Mouse (Mus musculus) cerebellum, adult 2 months (tissue): ENCODE results near the gene Wdr5b. TPM values are rescaled to one million over a fixed set of nuclear protein-coding genes. Genes with fewer than 3 reads are reported as not detected.
A peak's percentile ranks its signal among the peaks of the same experiment; 100 is the strongest.
"Not testable (repeated sequence)": the region's sequence is repeated elsewhere in the genome, so short reads cannot be mapped to it uniquely, and the experiment has no call there.

Source experiments
- DNase-seq, 2 experiments: peaks; one replicate each; pipeline ENCODE4 v3.0.0; 2021
- H3K27ac ChIP-seq: fragments of 200-500 bp; 2 replicates; pipeline ENCODE4 v1.5.1; 2012; ENCODE audit warnings: low read length, control low read depth, inconsistent platforms; ENCODE audit not compliant: insufficient read depth
- H3K27me3 ChIP-seq: fragments of 200-500 bp; 2 replicates; pipeline ENCODE4 v1.6.1; 2012; ENCODE audit warnings: inconsistent platforms, mild to moderate bottlenecking, low read length, moderate library complexity; ENCODE audit not compliant: control insufficient read depth, insufficient read depth
- H3K4me1 ChIP-seq: fragments of 200-500 bp; 2 replicates; pipeline ENCODE4 v1.6.1; 2011; ENCODE audit warnings: low read length; ENCODE audit not compliant: control insufficient read depth, insufficient read depth
- H3K4me3 ChIP-seq: fragments of 200-500 bp; replicated peaks from 2 replicates; pipeline ENCODE3; 2011; ENCODE audit warnings: mild to moderate bottlenecking, low read depth, low read length, control low read depth; ENCODE audit not compliant: insufficient read depth
- CTCF ChIP-seq: fragments of 200-500 bp; IDR thresholded peaks from 2 replicates; pipeline ENCODE4 v1.5.1; 2011; ENCODE audit warnings: low read depth, mild to moderate bottlenecking, control low read depth, low read length, moderate library complexity, borderline replicate concordance; ENCODE audit not compliant: insufficient read depth
- POLR2A ChIP-seq: fragments of 200-500 bp; IDR thresholded peaks from 2 replicates; pipeline ENCODE4 v1.6.1; 2011; ENCODE audit warnings: low read length, control low read depth, borderline replicate concordance; ENCODE audit not compliant: insufficient read depth
- WGBS: fragments of 180-500 bp; shearing (Covaris S2); methylation state at CpG from one replicate; pipeline ENCODE4 v1.1.7; 2018; 5-methylcytosine and 5-hydroxymethylcytosine counted together
- polyA plus RNA-seq: library from polyadenylated mRNA; depleted of rRNA; stranded (reverse); fragments of >200 nt; gene quantifications from 2 replicates; pipeline ENCODE4 v1.2.3, GENCODE M21; 2012; rRNA removed

Wdr5b gene
- polyA plus RNA-seq, result 5.1 and 6.4 TPM in 2 replicates

DNA sequence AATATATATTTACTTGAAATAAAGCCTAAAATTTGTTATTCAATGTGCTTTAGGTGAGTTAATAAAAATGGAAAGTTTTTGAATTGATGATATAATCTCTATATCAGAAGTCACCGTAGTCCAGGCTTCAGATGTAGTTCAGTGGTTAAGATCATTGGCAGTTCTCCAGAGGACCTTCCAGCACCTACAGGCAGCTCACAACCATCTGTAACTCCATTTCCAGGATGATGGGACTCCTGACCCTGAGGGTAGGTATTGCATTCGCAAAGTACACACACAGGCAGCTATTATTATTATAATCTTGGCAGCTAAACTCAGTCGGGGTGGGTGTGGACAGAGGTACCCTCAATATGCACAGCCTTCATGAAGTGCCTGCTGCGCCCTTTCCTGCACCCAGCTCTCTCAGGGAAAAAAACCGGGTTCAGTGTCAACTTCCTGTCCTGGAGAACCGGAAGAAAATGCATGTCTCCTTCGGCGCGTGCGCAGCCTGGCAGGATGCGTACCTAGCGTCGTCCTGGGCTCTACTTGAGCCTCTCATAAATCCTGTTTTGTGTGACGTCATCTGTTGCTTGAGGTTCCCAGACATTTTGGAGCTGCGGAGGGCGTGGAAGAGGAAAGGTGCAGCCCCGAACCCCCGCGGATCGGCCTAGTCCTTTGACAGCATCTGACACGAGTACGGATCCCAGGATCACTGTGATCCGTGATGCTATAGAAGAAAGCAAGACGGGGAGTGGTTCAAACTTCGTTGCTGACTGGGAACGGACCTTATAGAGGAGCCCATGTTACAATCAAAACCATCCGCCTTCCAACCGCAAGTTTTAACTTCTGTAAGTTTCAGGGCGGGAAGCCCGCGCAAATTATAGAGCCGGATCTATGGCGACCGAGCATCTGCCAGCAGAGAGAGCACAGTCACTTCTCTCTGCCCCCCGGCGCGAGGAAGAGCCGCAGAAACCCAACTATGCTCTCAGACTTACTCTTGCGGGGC, at the start of gene Wdr5b:
TSS of gene Wdr5b (plus strand) at position 551 of the 985 bp plus-strand sequence.
- H3K27ac ChIP-seq, result peak within 1 kb of the TSS; percentile 67
- under 1% methylated on average over 39 of the region's 39 CpGs for WGBS
- TF ChIP-seq POLR2A (peak; percentile 91; the same call in 1 of the 2 replicates), CTCF (no peak)

DNA sequence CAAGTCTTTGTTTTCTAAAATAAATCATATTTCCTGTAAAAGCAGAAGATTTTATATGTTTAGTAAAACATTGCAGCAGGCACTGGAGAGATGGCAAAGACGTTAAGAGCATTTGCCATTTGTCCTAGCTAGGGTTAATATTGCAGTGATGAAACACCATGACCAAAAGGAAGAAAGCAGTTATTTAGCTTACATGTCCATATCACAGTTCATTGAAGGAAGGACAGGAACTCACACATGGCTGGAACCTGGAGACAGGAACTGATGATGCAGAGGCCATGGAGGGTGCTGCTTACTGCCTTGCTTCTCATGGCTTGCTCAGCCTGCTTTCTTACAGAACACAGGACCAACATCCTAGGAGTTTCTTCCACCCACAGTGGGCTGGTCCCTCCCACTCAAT, 48.6 kb upstream of the Wdr5b start:
- H3K4me1 ChIP-seq, result peaks cover 8% of the 10 kb centered on the region; the same call in 1 of the 2 replicates
- H3K27me3 ChIP-seq, result no peaks in the 10 kb centered on the region
- DNase-seq, result no peak
- H3K4me3 ChIP-seq, result no peak overlapping the region
- 58% methylated on average over 1 of the region's 1 CpGs for WGBS
- no peak for TF ChIP-seq POLR2A
- TF ChIP-seq CTCF, result no peak
- no peak overlapping the region for H3K27ac ChIP-seq

More for the DNA sequence above, at the start of gene Wdr5b:
- Histone ChIP-seq H3K4me1 (0 out of 2 replicates have a peak, but pooled peaks cover 3% of the 10 kb centered on the region), H3K4me3 (peak within 1 kb of the TSS; percentile 65), H3K27me3 (no peaks in the 10 kb centered on the region)
- DNase-seq, result peak; percentile 92 to 98

DNA sequence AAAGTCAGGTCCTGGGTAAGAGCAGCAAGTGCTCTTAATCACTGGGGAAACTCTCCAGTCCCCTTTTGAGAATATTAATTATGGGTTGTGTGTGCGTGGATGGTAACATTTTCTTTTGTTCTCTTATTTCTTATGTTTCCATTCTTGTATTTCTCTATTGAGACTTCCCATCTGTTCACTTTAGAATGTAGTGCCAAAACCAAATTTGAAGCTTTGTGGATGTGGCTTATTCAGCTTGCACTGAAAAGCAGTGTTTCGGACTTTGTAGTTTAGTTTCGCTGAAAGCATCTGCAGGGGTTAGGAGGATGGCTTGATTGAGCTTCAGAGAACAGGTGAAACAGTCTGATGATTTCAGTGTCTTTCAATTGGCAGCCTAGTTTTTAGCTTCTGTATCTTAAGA, 47.7 kb upstream of the Wdr5b start:
- no peak for TF ChIP-seq POLR2A
- TF ChIP-seq CTCF, result no peak
- 25% methylated on average over 3 of the region's 3 CpGs for WGBS
- peaks cover 5% of the 10 kb centered on the region; the same call in 1 of the 2 replicates for H3K4me1 ChIP-seq
- H3K27me3 ChIP-seq, result no peaks in the 10 kb centered on the region
- no peak overlapping the region for H3K27ac ChIP-seq
- H3K4me3 ChIP-seq, result no peak overlapping the region
- DNase-seq, result no peak

DNA sequence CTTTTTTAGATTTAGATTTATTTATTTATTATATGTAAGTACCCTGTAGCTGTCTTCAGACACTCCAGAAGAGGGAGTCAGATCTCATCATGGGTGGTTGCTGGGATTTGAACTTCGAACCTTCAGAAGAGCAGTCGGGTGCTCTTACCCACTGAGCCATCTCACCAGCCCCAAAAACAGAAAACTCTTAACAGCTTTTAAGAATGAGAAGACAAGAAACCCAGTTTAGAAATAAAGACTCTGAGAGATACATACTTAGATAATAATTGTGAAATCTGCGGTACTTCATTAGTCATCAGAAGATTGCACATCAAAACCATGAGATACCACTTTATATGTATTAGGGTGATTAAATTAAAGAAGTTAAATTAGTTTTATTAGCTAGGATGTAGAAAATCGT, 42.1 kb upstream of the Wdr5b start:
- H3K27me3 ChIP-seq, DNase-seq, H3K27ac ChIP-seq, H3K4me1 ChIP-seq, H3K4me3 ChIP-seq: not testable (repeated sequence)
- 94% methylated on average over 4 of the region's 4 CpGs for WGBS

DNA sequence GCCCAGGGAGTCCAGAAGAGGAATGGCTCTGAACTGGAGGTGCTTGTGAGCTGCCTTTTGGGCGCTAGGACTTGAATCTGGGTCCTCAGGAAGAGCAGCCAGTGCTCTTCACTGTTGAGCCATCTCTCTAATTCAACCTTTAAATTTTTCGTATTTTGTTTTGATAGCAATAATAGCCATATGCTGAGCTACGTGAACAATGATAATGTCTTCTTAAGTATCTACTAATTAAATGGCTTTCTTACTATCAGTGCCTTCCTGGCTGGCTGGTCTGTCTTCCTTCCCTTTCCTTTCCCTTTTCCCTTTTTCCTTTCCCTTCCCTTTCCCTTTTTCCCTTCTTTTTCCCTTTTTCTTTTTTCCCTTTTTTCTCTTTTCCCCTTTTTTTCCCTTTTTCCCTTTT, 32.6 kb upstream of the Wdr5b start:
- Histone ChIP-seq H3K4me3 (no peak overlapping the region), H3K4me1 (no peaks in the 10 kb centered on the region), H3K27me3 (no peaks in the 10 kb centered on the region), H3K27ac (no peak overlapping the region)
- no peak for DNase-seq
- TF ChIP-seq POLR2A, result no peak
- no peak for TF ChIP-seq CTCF
- 94% methylated on average over 3 of the region's 3 CpGs for WGBS

DNA sequence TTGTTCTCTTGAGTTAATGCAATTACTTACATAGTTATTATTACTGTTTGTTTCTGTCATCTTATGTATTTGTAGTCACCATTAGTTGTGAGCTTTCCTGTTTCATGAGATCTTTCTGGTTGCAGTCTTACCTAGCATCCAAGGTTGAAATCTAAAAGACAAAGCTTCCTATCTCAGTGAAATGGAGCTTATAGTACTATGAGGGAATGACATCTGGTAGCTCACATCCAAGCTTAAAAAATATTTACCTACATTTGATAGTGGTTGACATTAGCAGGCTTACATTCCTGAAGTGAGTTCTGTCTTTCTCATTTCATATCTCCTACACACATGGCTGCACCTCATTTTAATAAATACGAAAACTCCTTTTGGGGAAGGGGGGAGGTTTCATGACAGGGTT, 24.7 kb upstream of the Wdr5b start:
- H3K4me3 ChIP-seq, result no peak overlapping the region
- DNase-seq, result no peak
- TF ChIP-seq POLR2A (no peak), CTCF (no peak)
- H3K4me1 ChIP-seq, result no peaks in the 10 kb centered on the region
- no peaks in the 10 kb centered on the region for H3K27me3 ChIP-seq
- 91% methylated on average over 1 of the region's 1 CpGs for WGBS
- H3K27ac ChIP-seq, result no peak overlapping the region

DNA sequence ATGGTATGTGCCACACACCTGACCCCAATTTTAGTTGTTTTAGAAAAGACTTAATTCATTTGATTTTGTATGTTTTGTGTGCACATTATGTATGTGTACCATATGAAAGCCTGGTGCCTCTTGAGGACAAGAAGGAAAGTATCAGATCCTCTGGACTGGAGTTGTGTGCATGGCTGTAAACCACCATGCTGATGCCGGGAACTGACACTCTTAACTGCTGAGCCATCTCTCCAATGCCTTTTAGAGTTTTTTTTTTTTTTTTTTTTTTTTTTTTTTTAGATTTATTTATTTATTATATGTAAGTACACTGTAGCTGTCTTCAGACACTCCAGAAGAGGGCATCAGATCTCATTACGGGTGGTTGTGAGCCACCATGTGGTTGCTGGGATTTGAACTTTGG, 12.9 kb upstream of the Wdr5b start:
- not testable (repeated sequence) for H3K27me3 ChIP-seq, H3K27ac ChIP-seq, DNase-seq, H3K4me3 ChIP-seq, H3K4me1 ChIP-seq
- 94% methylated on average over 2 of the region's 2 CpGs for WGBS

DNA sequence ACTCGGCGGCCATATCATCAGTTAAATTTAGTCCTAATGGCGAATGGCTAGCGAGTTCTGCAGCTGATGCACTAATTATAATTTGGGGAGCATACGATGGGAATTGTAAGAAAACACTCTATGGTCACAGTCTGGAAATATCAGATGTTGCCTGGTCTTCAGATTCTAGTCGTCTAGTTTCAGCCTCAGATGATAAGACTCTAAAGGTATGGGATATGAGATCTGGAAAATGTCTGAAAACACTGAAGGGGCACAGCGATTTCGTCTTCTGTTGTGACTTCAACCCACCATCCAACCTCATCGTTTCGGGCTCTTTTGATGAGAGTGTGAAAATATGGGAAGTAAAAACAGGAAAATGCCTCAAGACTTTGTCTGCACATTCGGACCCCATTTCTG, 633 bp downstream of the Wdr5b start:
- DNase-seq, result no peak
- Histone ChIP-seq H3K4me3 (peak overlapping the region; percentile 63), H3K27me3 (no peaks in the 10 kb centered on the region), H3K4me1 (0 out of 2 replicates have a peak, but pooled peaks cover 3% of the 10 kb centered on the region), H3K27ac (peak overlapping the region; percentile 28; the same call in 1 of the 2 replicates)
- 22% methylated on average over 11 of the region's 11 CpGs for WGBS
- no peak for TF ChIP-seq CTCF
